Mouse (Mus musculus) left cerebral cortex, postnatal 10 days (tissue): ENCODE data around the gene Car9. TPM values are rescaled to one million over a fixed set of nuclear protein-coding genes. Genes with fewer than 3 reads are reported as not detected.

ENCODE experiments used
- DNase-seq, 2 experiments: peaks; one replicate each; pipeline ENCODE4 v3.0.0; 2021 to 2022; ENCODE audit warnings: low spot score in 2 of 2, mixed read lengths in 1 of 2; ENCODE audit errors: extremely low spot score in 1 of 2
- intact Hi-C: fragments of 180-260 bp; cut with DNase I; formaldehyde crosslinking; loops from one replicate; pipeline ENCODE4 v1.15.1; 2025
- total RNA-seq, 2 experiments: library from RNA; stranded (reverse); gene quantifications; 2 replicates each; pipeline ENCODE4 v1.2.3; 2021

Gene Car9
- total RNA-seq, 2 experiments from 2014 or later, result 0.45 TPM; not detected in 1

DNA sequence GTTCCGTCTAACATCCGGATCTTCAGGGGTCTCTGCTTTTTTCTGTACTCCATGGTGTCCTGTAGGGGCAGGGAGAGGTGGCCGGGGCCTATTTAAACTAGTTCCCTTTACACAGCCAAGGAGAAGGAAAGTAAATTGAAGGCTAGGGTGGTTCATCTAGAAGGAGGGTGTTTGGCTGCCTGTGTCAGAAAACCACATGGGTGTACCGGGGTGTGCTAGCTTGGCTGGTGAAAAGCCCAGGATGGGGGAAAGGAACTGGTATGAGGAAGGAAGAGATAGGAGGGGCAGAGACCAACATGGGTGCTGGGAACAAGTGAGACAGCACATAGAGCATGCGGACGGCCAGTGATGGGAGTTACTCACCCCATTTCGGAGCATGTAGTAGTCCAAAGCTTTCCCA, 49.2 kb downstream of the Car9 start:
- no peak for DNase-seq
- intact Hi-C loops, result loop anchor here (5.0 kb wide), 1 partner anchor 64 kb away; the partner anchor contains the start of gene Ccdc107

DNA sequence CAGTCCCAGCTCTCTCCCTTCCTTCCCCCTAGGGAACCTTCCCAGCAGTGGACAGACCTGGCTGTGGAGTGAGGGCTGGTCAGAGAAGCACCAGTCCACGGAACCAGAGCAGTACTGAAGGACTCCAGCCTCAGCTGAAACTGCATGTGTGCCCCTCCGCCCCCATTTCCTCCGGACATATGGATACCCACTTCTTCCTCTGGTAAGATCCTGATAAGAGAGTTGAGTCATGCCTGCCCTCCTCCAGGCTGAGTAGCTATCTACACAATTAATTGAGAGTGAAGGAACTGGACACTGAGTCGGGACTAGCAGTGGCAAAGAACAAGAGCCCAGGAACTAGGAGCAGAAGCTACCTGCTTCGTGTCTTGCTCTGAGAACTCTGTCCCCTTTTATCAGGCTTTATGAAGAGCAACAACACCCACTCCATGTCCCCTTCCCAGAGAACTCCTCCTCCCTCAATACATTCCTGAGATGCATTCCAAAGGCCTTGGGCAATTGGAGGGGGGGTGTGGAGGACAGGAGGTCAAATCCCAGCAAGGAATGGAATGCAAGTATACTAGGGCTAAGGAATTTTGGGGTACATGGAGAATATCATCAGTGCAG, 51.4 kb downstream of the Car9 start:
- no peak for DNase-seq
- intact Hi-C loops, result loop anchor here (5.0 kb wide), 1 partner anchor 66 kb away; the partner anchor contains the start of gene Ccdc107

DNA sequence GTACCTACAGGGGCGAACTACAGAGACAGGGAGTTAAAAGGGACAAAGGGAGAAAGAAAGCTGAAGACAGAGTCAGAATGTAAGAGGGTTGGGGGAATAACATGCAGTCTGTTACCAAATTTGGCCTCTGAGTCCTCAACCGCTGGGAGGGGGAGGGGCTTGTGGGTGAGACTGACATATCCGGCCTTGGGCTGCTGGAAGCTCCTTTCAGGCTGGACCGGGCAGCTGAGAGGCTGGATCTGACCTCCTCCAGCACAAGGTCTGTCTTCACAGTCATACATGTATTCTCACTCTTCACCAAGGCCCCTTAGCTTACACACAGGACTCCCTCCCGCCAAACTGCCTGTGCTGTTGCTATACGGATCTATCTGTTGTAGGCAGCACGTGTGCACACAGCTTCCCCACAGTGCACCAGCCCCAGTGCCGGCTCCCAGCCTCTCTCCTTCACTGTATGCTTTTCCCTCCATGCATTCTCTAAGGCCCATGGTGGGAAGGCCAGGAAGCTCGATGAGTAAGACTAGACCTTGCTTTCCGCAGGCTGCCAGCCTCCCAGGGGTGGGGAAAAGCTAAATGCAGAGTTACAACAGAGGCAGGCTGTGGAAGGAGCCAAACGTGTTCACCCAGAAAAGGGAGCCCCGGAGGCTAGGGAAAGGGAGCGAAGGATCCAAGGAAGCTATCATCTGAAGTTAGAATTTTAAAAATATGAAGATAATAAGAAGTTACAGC, 52.0 kb downstream of the Car9 start:
- intact Hi-C loops, result loop anchor here (5.0 kb wide), 1 partner anchor 66 kb away; the partner anchor contains the start of gene Ccdc107
- peak; percentile 31 to 87 for DNase-seq

DNA sequence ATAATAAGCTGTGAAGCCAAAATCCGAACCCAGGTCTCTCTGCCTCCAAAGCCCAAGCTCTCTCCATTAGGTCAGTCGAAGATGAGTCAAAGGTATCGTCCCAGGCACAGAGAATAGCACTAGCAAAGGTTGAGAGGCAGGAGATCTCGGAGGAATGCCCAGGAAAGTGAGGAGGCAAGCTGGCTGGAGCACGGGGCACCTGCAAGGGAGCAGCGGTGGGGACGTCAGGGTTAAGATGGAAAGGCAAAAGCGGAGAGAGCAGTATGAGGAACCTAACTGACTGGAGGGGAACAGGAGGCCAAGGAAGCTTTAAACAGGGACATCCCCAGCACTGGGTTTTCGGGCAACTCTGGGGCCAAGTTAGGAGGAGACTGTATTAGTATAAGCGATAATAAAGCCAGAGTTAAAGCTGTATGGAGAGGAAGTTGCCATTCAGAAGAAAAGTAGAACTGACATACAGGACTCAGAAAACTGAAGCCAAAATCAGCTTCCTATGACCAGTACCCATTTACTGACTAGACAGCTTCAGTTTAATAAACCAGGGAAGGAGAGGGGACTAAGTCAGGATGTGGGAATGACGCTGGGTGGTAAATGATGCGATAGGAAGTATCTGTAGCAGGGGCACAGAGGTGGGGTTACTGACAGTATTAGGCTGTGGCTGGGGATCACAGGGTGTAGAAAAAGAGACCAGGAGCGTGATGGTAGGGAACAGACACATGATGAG, 52.9 kb downstream of the Car9 start:
- intact Hi-C loops, result loop anchor here (5.0 kb wide), 1 partner anchor 67 kb away; the partner anchor contains the start of gene Ccdc107
- DNase-seq, result no peak

DNA sequence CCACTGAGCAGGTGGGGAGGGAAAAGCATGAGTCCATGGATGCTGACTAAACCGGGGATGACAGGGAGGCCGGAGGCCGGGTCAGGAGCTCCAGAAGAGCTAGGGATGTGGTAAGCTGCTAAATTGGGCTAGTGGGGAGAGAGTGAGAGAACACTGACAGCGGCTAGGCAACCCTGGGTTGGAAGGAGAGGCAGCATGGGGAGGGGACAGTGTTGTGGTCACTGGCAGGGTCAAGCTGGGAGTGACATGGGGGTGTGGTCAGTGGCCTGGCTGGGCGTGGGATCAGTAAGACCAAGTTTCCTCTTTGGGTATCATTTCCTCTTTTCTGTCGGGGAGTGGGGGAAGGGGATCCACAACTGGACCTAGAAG, 53.5 kb downstream of the Car9 start:
- intact Hi-C loops, result no loop called here
- peak in 1 of 2 experiments; percentile 80 for DNase-seq

DNA sequence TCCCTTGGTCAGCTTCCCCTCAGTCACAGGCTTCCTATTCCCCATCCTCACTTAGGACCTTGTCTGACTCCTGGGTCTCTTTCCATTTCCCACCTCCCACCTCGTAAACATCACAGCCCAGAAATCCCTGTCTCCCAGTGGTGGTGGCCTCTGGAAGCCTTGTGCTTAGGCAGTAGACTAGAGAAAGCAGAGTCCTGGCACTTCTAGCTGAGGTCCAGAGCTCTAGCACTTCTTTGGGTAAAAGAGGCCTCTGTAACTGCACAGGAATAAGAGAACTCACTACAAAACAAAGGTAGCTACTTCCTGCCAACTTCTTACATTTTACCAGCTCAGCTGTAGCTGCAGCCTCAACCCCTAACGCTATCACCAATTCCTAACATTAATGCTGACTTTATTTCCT, 54.2 kb downstream of the Car9 start:
- intact Hi-C loops, result no loop called here
- no peak for DNase-seq

DNA sequence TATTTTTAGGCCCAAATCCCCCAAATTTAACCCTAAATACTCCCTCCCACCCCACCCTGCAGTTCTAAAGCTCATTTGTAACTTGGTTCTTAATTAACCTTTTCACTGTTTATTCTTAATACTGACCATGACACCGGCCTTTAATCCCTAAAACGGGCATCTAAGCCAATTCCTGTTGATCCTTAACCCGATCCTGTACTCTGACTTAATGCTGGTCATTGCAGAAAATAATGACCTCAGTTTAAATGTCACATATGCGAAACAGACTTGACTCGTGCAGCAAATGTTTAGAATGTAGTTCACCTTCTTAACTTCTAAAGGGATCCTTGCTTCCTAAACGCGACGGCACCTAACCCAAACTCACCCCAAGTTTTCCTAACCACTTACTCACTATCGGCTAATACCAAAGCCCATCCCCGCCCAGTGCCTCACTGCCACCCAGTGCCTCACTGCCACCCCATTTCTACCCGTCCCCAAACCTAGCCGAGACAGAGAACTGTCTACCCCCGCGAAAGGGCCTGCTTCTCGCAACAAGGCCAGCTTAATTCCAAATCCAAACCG, 54.8 kb downstream of the Car9 start:
- no peak for DNase-seq
- intact Hi-C loops, result no loop called here

DNA sequence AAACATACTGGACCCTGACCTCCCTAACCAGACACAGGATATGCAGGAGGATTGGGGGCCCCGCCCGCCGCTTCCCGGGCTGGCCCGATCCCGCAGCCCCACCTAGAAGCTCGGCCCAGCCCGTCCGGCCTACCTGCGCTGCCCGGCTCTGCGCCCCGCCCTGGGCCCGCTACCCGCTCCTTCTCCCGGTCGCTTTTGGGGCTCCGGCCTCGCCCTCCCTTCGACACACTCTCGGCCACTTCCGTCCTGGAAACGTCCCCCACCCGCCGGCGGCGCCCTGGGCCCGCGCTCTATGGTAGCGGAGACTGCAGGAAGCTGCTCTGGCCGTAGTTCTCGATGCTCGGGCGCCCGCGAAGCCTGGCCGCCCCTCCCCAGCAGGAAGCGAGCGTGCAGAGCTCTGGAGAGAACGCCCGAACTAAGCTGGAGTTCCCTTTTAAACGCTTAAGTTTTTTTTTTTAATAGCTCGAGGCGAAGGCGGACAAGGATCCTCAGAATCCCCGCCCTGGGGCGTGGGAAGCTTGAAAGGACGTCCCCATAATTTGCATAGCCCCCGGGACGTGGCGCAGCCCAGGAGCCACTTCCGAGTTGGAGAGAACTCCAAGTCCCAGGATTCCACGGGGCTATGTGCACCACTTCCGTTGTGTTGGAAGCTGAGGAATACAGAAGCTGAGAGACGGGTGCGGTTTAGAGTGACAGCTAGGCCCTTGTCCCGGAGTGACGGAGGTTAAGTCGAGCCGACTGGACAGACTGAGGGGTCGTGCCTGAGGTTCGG, 55.4 kb downstream of the Car9 start, which contains the start of the genes Creb3 and Tln1:
TSS of gene Creb3 (plus strand) at position 336 of the 772 bp plus-strand sequence.
TSS of gene Tln1 (minus strand) at position 695 of the 772 bp plus-strand sequence.
- intact Hi-C loops, result no loop called here
- DNase-seq, result peak; percentile 94 to 95

DNA sequence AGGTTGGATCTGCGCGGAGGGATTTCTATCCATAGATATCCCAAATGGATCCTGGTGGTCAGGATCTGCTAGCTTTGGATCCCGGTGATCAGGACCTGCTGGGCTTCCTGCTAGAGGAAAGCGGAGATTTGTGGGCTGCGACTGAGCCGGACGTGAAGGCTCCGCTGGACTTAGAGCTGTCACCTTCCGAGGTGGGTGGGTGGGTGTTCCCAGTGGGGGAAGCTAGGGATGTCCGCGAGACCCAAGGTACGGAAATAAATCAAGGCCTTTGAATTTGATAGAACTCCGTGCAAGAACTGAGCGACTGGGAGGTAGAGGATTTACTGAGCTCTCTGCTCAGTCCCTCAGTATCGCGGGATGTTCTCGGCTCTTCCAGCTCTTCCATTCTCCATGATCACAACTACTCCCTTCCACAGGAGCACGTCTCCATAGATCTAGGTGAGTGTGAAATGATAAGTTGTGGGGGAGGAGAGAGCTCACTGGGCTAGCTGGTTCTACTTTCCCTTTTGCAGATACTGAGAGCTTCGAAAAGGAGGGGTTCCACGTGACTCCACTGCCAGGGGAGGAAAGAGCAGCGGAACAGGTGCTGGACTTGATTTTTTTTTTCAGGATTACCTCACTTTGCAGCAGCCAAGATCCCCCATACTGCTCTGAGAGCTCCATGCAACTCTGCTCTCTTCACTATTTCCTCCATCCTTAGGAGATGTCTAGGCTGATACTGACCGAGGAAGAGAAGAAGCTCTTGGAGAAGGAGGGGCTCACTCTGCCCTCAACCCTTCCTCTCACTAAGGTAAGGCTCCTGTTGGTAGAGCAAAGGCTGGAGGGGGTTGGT, 56.2 kb downstream of the Car9 start:
- intact Hi-C loops, result no loop called here

More for the DNA sequence above, 56.2 kb downstream of the Car9 start:
- DNase-seq, result no peak

Other genes with a start within 250 kb of the Car9 start
- under 1 TPM; 0.15 to 0.34 TPM for gene Atp8b5, start 239.8 kb upstream of the Car9 start, total RNA-seq
- 100 to 1,000 TPM; 151 to 154 TPM for gene Rusc2, start 125.0 kb upstream of the Car9 start, total RNA-seq
- under 1 TPM in 1 of 2 experiments, not detected in 1; 0.30 TPM for gene Fam166b, start 77.8 kb upstream of the Car9 start, total RNA-seq
- 10 to 100 TPM; 71.7 to 74.2 TPM for gene Tesk1, start 65.0 kb upstream of the Car9 start, total RNA-seq
- 1 to 10 TPM in 1 of 2 experiments, not detected in 1; 1.2 TPM for gene Cd72, start 52.3 kb upstream of the Car9 start, total RNA-seq
- not detected for gene Sit1, start 23.2 kb upstream of the Car9 start, total RNA-seq
- gene Ccdc107, start 14.1 kb upstream of the Car9 start, total RNA-seq, result 10 to 100 TPM; 31.1 to 32.5 TPM
- gene Arhgef39, start 7.3 kb upstream of the Car9 start, total RNA-seq, result 1 to 10 TPM; 1.1 to 1.4 TPM
- gene Tpm2, start 16.8 kb downstream of the Car9 start, total RNA-seq, result 1 to 10 TPM; 7.2 to 7.9 TPM
- gene Creb3, start 55.4 kb downstream of the Car9 start, total RNA-seq, result 10 to 100 TPM; 74.4 to 74.6 TPM
- gene Tln1, start 55.7 kb downstream of the Car9 start, total RNA-seq, result 10 to 100 TPM; 48.7 to 55.3 TPM
- gene Rgp1, start 71.7 kb downstream of the Car9 start, total RNA-seq, result 10 to 100 TPM; 48.5 to 49.7 TPM
- 10 to 100 TPM; 64.1 to 67.1 TPM for gene Gba2, start 71.9 kb downstream of the Car9 start, total RNA-seq
- gene Msmp, start 77.5 kb downstream of the Car9 start, total RNA-seq, result not detected
- 10 to 100 TPM; 47.0 to 47.5 TPM for gene Npr2, start 125.0 kb downstream of the Car9 start, total RNA-seq
- gene Spag8, start 146.6 kb downstream of the Car9 start, total RNA-seq, result 1 to 10 TPM; 2.1 to 2.7 TPM
- gene Hint2, start 149.5 kb downstream of the Car9 start, total RNA-seq, result 10 to 100 TPM; 25.3 to 30.5 TPM
- gene Tmem8b, start 162.0 kb downstream of the Car9 start, total RNA-seq, result 10 to 100 TPM; 57.8 to 60.1 TPM
- 1 to 10 TPM; 1.0 to 1.3 TPM for gene Fam221b, start 162.2 kb downstream of the Car9 start, total RNA-seq
- not detected for gene Olfr70, start 193.8 kb downstream of the Car9 start, total RNA-seq
- not detected for gene Olfr71, start 203.3 kb downstream of the Car9 start, total RNA-seq
- gene Hrct1, start 220.2 kb downstream of the Car9 start, total RNA-seq, result 1 to 10 TPM in 1 of 2 experiments, under 1 TPM in 1; 0.87 to 1.1 TPM
- under 1 TPM; 0.43 TPM for gene Spaar, start 223.1 kb downstream of the Car9 start, total RNA-seq